Mouse (Mus musculus): Measurements from ENCODE around the gene Gjb1. TPM values are rescaled to one million over a fixed set of nuclear protein-coding genes. Genes with fewer than 3 reads are reported as not detected.
"Not testable (repeated sequence)": the region's sequence is repeated elsewhere in the genome, so short reads cannot be mapped to it uniquely, and the experiment has no call there.

Gene Gjb1
- not detected in 2 replicates for polyA plus RNA-seq (2012; ENCODE audit: insufficient read depth, insufficient read length, missing spikeins)

GRCm38 (mm10) chrX:101376190-101376968 lies at the start of gene Gjb1:
Gene Gjb1, plus strand, starts transcription at chrX:101376378.
- Histone ChIP-seq H3K4me1 (ENCODE audit: control insufficient read depth, insufficient read depth, low read length) (no peaks in the 10 kb centered on the region), H3K4me3 (ENCODE audit: insufficient read depth, low read length) (no peak within 1 kb of the TSS), H3K27ac (ENCODE audit: insufficient read depth, low read depth, low read length) (no peak within 1 kb of the TSS)
- no peak for TF ChIP-seq CTCF (IDR thresholded peaks at IDR 0.05; ENCODE audit: low read depth, low read length)
- TF ChIP-seq POLR2A (IDR thresholded peaks at IDR 0.05; ENCODE audit: borderline replicate concordance, low read depth, low read length), result no peak

DNA sequence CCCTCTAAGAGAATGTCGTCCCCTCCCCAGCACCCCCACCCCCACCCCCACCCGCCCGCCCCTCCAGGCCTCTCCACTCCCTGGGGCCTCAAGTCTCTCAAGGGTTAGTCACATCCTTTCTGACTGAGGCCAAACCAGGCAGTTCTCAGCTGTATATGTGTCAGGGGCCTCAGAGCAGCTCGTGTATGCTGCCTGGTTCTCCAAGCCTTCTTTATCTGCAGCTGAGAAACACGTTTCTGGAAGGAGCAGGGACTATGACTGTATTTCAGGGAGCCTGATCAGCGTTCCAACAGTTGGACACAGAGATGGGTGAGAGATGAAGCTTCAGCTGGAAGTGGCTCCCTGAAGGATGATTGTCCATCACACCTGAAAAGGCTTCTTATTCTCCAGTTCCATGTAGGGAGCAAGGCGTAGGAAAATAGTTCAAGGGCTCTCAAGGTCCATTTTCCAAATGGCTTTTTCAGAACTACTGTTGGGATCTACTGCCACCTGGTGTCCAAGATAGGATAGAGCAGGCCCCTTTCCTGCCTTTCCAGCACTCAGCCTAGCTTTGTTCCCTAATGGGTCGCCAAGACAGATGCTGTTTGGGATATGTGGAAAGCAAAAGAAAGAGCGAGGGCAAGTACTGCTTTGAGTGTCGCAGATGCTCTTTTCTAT lies 46.7 kb upstream of the Gjb1 start:
- TF ChIP-seq POLR2A (IDR thresholded peaks at IDR 0.05; ENCODE audit: borderline replicate concordance, low read depth, low read length) (no peak), CTCF (IDR thresholded peaks at IDR 0.05; ENCODE audit: low read depth, low read length) (no peak)
- Histone ChIP-seq H3K4me3 (ENCODE audit: insufficient read depth, low read length) (no peak overlapping the region), H3K4me1 (ENCODE audit: control insufficient read depth, insufficient read depth, low read length) (no peaks in the 10 kb centered on the region; the same call in 1 of the 2 replicates), H3K27ac (ENCODE audit: insufficient read depth, low read depth, low read length) (no peak overlapping the region)

GRCm38 (mm10) chrX:101332031-101332374 lies 44.2 kb upstream of the Gjb1 start:
- peak overlapping the region; percentile 67 for H3K4me3 ChIP-seq (ENCODE audit: insufficient read depth, low read length)
- peak overlapping the region; percentile 96 for H3K27ac ChIP-seq (ENCODE audit: insufficient read depth, low read depth, low read length)
- no peak for TF ChIP-seq POLR2A (IDR thresholded peaks at IDR 0.05; ENCODE audit: borderline replicate concordance, low read depth, low read length)
- TF ChIP-seq CTCF (IDR thresholded peaks at IDR 0.05; ENCODE audit: low read depth, low read length), result no peak
- H3K4me1 ChIP-seq (ENCODE audit: control insufficient read depth, insufficient read depth, low read length), result no peaks in the 10 kb centered on the region; the same call in 1 of the 2 replicates

GRCm38 (mm10) chrX:101332375-101333211 lies 43.6 kb upstream of the Gjb1 start:
- TF ChIP-seq CTCF (IDR thresholded peaks at IDR 0.05; ENCODE audit: low read depth, low read length) (no peak), POLR2A (IDR thresholded peaks at IDR 0.05; ENCODE audit: borderline replicate concordance, low read depth, low read length) (no peak)
- peak overlapping the region; percentile 67 for H3K4me3 ChIP-seq (ENCODE audit: insufficient read depth, low read length)

GRCm38 (mm10) chrX:101334606-101335005 lies 41.6 kb upstream of the Gjb1 start:
- no peak overlapping the region for H3K27ac ChIP-seq (ENCODE audit: insufficient read depth, low read depth, low read length)
- TF ChIP-seq POLR2A (IDR thresholded peaks at IDR 0.05; ENCODE audit: borderline replicate concordance, low read depth, low read length) (no peak), CTCF (IDR thresholded peaks at IDR 0.05; ENCODE audit: low read depth, low read length) (0 out of 2 replicates have a peak, but pooled peaks have one; percentile 31)
- H3K4me1 ChIP-seq (ENCODE audit: control insufficient read depth, insufficient read depth, low read length), result no peaks in the 10 kb centered on the region; the same call in 1 of the 2 replicates
- no peak overlapping the region for H3K4me3 ChIP-seq (ENCODE audit: insufficient read depth, low read length)

More at GRCm38 (mm10) chrX:101332375-101333211, 43.6 kb upstream of the Gjb1 start:
- Histone ChIP-seq H3K4me1 (ENCODE audit: control insufficient read depth, insufficient read depth, low read length) (no peaks in the 10 kb centered on the region; the same call in 1 of the 2 replicates), H3K27ac (ENCODE audit: insufficient read depth, low read depth, low read length) (peak overlapping the region; percentile 96)

GRCm38 (mm10) chrX:101338666-101339065 lies 37.5 kb upstream of the Gjb1 start:
- H3K4me3 ChIP-seq (ENCODE audit: insufficient read depth, low read length), result no peak overlapping the region
- no peak overlapping the region for H3K27ac ChIP-seq (ENCODE audit: insufficient read depth, low read depth, low read length)
- H3K4me1 ChIP-seq (ENCODE audit: control insufficient read depth, insufficient read depth, low read length), result no peaks in the 10 kb centered on the region
- TF ChIP-seq POLR2A (IDR thresholded peaks at IDR 0.05; ENCODE audit: borderline replicate concordance, low read depth, low read length) (no peak), CTCF (IDR thresholded peaks at IDR 0.05; ENCODE audit: low read depth, low read length) (no peak)

GRCm38 (mm10) chrX:101342837-101343236 lies 33.3 kb upstream of the Gjb1 start:
- H3K27ac ChIP-seq (ENCODE audit: insufficient read depth, low read depth, low read length); H3K4me1 ChIP-seq (ENCODE audit: control insufficient read depth, insufficient read depth, low read length); H3K4me3 ChIP-seq (ENCODE audit: insufficient read depth, low read length): not testable (repeated sequence)

GRCm38 (mm10) chrX:101345456-101345855 lies 30.7 kb upstream of the Gjb1 start:
- no peak for TF ChIP-seq POLR2A (IDR thresholded peaks at IDR 0.05; ENCODE audit: borderline replicate concordance, low read depth, low read length)
- no peak for TF ChIP-seq CTCF (IDR thresholded peaks at IDR 0.05; ENCODE audit: low read depth, low read length)
- Histone ChIP-seq H3K4me3 (ENCODE audit: insufficient read depth, low read length) (no peak overlapping the region), H3K4me1 (ENCODE audit: control insufficient read depth, insufficient read depth, low read length) (no peaks in the 10 kb centered on the region)

DNA sequence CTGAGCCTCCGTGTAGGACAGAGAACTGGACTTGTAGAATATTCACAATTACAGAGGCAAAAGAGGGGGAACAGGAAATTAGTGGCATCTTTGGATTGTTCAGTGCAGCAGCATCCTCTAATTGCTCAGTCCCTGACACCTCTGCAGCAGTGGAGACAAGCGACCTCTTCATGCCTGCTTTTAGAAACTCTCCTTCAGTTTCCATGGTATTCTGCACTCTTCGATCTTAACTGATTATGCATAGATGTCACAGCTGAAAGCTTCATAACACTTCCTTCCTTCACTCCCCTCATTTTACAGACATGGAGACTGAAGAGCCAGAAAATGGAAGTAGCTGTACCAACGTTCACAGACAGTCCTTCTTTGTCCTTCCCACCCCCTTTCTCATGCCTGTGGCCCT lies 29.7 kb upstream of the Gjb1 start:
- H3K4me3 ChIP-seq (ENCODE audit: insufficient read depth, low read length), result no peak overlapping the region
- no peak for TF ChIP-seq CTCF (IDR thresholded peaks at IDR 0.05; ENCODE audit: low read depth, low read length)
- no peak for TF ChIP-seq POLR2A (IDR thresholded peaks at IDR 0.05; ENCODE audit: borderline replicate concordance, low read depth, low read length)
- H3K4me1 ChIP-seq (ENCODE audit: control insufficient read depth, insufficient read depth, low read length), result no peaks in the 10 kb centered on the region
- H3K27ac ChIP-seq (ENCODE audit: insufficient read depth, low read depth, low read length), result no peak overlapping the region

More at GRCm38 (mm10) chrX:101345456-101345855, 30.7 kb upstream of the Gjb1 start:
- no peak overlapping the region for H3K27ac ChIP-seq (ENCODE audit: insufficient read depth, low read depth, low read length)
